Mouse (Mus musculus): ENCODE measurements around the gene Znrd1as. TPM values are rescaled to one million over a fixed set of nuclear protein-coding genes. Genes with fewer than 3 reads are reported as not detected.

Znrd1as gene
- total and polyA plus RNA-seq, 3 experiments, result 1.8 to 2.8 TPM; not detected in 1

DNA sequence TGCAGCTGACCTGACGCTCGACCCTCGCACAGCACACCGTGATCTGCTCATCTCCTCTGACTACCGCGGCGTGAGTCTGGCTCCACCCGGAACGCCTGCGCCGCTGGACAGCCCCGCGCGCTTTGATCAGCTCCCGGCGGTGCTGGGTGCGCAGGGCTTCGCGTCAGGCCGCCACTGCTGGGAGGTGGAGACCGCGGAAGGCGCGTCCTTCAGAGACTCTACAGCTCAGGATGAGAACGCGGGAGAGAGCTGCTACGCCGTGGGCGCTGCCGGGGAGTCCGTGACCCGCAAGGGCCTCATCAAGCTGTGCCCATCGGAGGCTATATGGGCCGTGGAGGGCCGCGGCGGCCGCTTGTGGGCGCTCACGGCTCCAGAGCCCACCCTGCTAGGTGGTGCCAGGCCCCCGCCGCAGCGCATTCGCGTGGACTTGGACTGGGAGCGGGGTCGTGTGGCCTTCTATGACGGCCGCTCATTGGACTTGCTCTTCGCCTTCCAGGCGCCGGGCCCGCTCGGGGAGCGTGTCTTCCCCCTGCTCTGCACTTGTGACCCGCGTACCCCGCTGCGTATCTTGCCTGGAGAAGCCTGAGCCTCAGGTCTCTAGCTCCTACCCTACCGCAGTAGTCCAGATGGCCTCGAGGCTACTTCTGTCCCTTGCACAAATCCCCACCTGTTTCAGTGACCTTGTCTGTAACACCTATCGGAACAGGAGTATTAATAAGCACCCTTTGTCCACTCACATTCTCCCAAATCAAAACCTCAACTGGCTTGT lies 11.2 kb upstream of the Znrd1as start:
- Histone ChIP-seq H3K9ac (ENCODE audit: control insufficient read depth, low read depth, low read length, poor library complexity, severe bottlenecking) (no peak overlapping the region), H3K9me3 (replicated peaks; ENCODE audit: insufficient read depth, low read length) (no peaks in the 10 kb centered on the region), H3K4me3 (ENCODE audit: control insufficient read depth in 1 of 2, insufficient read depth in 1 of 2, low read depth in 2 of 2, low read length in 2 of 2) (no peak overlapping the region), H3K4me1 (ENCODE audit: control insufficient read depth in 1 of 2, insufficient read depth in 2 of 2, low read length in 2 of 2) (no peaks in the 10 kb centered on the region), H3K79me2 (ENCODE audit: control insufficient read depth, insufficient read depth, low read length, poor library complexity) (peaks cover 15% of the 10 kb centered on the region), H3K36me3 (ENCODE audit: control insufficient read depth in 1 of 2, insufficient read depth in 2 of 2, low read length in 2 of 2) (peaks cover 0 to 9% of the 10 kb centered on the region in 2 experiments; a peak in 2 of 4 replicates), H3K27ac (ENCODE audit: control insufficient read depth, low read depth, low read length) (no peak overlapping the region), H3K27me3 (ENCODE audit: control insufficient read depth in 1 of 2, insufficient read depth in 2 of 2, low read length in 2 of 2) (no peaks in the 10 kb centered on the region)
- DNase-seq (ENCODE audit: low read depth, low spot score), result no peak
- TF ChIP-seq HCFC1 (IDR thresholded peaks at IDR 0.05; ENCODE audit: low read depth, low read length) (no peak), ZMIZ1 (IDR thresholded peaks at IDR 0.05; ENCODE audit: low read depth, low read length) (0 out of 2 replicates have a peak, but pooled peaks have one; percentile 48), POLR2AphosphoS2 (IDR thresholded peaks at IDR 0.05; ENCODE audit: low read length) (peak; percentile 55; the same call in 1 of the 2 replicates)

DNA sequence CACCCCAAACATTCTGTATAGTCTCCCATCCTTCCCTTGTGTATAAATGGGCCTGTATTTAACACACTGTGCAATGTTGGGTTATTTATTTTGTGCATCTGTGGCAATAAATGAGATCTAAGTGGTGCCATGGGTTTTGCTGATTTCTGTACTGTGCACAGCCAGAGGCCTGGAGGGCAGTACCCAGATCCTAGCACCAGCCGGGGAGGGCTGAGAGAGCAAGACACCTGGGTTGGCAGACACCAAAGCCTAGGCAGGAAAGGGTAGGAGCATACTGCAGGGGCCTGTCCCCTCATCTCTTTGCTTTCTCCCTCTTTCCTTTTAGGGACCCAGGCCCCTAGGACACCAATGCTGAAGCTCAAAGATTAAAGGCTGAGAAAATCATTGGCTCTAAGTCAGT lies 10.1 kb upstream of the Znrd1as start:
- H3K4me1 ChIP-seq (ENCODE audit: control insufficient read depth in 1 of 2, insufficient read depth in 2 of 2, low read length in 2 of 2), result no peaks in the 10 kb centered on the region
- H3K9ac ChIP-seq (ENCODE audit: control insufficient read depth, low read depth, low read length, poor library complexity, severe bottlenecking), result no peak overlapping the region
- H3K9me3 ChIP-seq (replicated peaks; ENCODE audit: insufficient read depth, low read length), result no peaks in the 10 kb centered on the region
- H3K36me3 ChIP-seq (ENCODE audit: control insufficient read depth in 1 of 2, insufficient read depth in 2 of 2, low read length in 2 of 2), result peaks cover 0 to 9% of the 10 kb centered on the region in 2 experiments; a peak in 2 of 4 replicates
- no peaks in the 10 kb centered on the region for H3K27me3 ChIP-seq (ENCODE audit: control insufficient read depth in 1 of 2, insufficient read depth in 2 of 2, low read length in 2 of 2)
- no peak overlapping the region for H3K27ac ChIP-seq (ENCODE audit: control insufficient read depth, low read depth, low read length)
- H3K79me2 ChIP-seq (ENCODE audit: control insufficient read depth, insufficient read depth, low read length, poor library complexity), result peaks cover 15% of the 10 kb centered on the region
- DNase-seq (ENCODE audit: low read depth, low spot score), result no peak
- no peak overlapping the region for H3K4me3 ChIP-seq (ENCODE audit: control insufficient read depth in 1 of 2, insufficient read depth in 1 of 2, low read depth in 2 of 2, low read length in 2 of 2)
- TF ChIP-seq TCF12 (IDR thresholded peaks at IDR 0.05; ENCODE audit: low read depth, low read length) (no peak), HCFC1 (IDR thresholded peaks at IDR 0.05; ENCODE audit: low read depth, low read length) (no peak), KAT2A (conservative IDR thresholded peaks at IDR 0.05; ENCODE audit: low read depth, low read length) (no peak), CHD1 (IDR thresholded peaks at IDR 0.05; ENCODE audit: low read depth, low read length) (no peak), UBTF (IDR thresholded peaks at IDR 0.05; ENCODE audit: borderline replicate concordance, insufficient read depth, low read depth, low read length) (no peak), RAD21 (IDR thresholded peaks at IDR 0.05; ENCODE audit: low read depth, low read length) (no peak), USF1 (IDR thresholded peaks at IDR 0.05; ENCODE audit: low read depth, low read length) (no peak), CHD2 (IDR thresholded peaks at IDR 0.05; ENCODE audit: low read length) (no peak), MAX (IDR thresholded peaks at IDR 0.05; ENCODE audit: low read length) (no peak), NELFE (IDR thresholded peaks at IDR 0.05; ENCODE audit: low read depth, low read length) (no peak), CTCF (IDR thresholded peaks at IDR 0.05 in 2 of 3, conservative IDR thresholded peaks at IDR 0.05 in 1 of 3; ENCODE audit: control insufficient read depth in 1 of 3, insufficient read depth in 1 of 3, low read depth in 2 of 3, low read length in 3 of 3, poor library complexity in 1 of 3, severe bottlenecking in 1 of 3) (no peak), TBP (IDR thresholded peaks at IDR 0.05; ENCODE audit: low read depth, low read length) (no peak)

- Histone ChIP-seq H3K36me3 (ENCODE audit: control insufficient read depth in 1 of 2, insufficient read depth in 2 of 2, low read length in 2 of 2) (peaks cover 0 to 9% of the 10 kb centered on the region in 2 experiments; a peak in 2 of 4 replicates), H3K4me1 (ENCODE audit: control insufficient read depth in 1 of 2, insufficient read depth in 2 of 2, low read length in 2 of 2) (no peaks in the 10 kb centered on the region), H3K4me3 (ENCODE audit: control insufficient read depth in 1 of 2, insufficient read depth in 1 of 2, low read depth in 2 of 2, low read length in 2 of 2) (no peak overlapping the region), H3K27me3 (ENCODE audit: control insufficient read depth in 1 of 2, insufficient read depth in 2 of 2, low read length in 2 of 2) (no peaks in the 10 kb centered on the region), H3K79me2 (ENCODE audit: control insufficient read depth, insufficient read depth, low read length, poor library complexity) (peaks cover 15% of the 10 kb centered on the region), H3K9ac (ENCODE audit: control insufficient read depth, low read depth, low read length, poor library complexity, severe bottlenecking) (no peak overlapping the region), H3K9me3 (replicated peaks; ENCODE audit: insufficient read depth, low read length) (no peaks in the 10 kb centered on the region), H3K27ac (ENCODE audit: control insufficient read depth, low read depth, low read length) (no peak overlapping the region)
- TF ChIP-seq ZKSCAN1 (IDR thresholded peaks at IDR 0.05; ENCODE audit: low read depth, low read length), result no peak
- no peak for TF ChIP-seq NRF1 (IDR thresholded peaks at IDR 0.05; ENCODE audit: insufficient read depth, low read depth, low read length, poor library complexity, severe bottlenecking)
- no peak for TF ChIP-seq ETS1 (IDR thresholded peaks at IDR 0.05; ENCODE audit: low read depth, low read length)
- TF ChIP-seq MAFK (IDR thresholded peaks at IDR 0.05; ENCODE audit: borderline replicate concordance, low read depth, low read length), result no peak
- TF ChIP-seq GABPA (IDR thresholded peaks at IDR 0.05; ENCODE audit: low read depth, low read length), result no peak
- no peak for DNase-seq (ENCODE audit: low read depth, low spot score)
Measured at GRCm38 (mm10) chr17:36949265-36949664, 9.1 kb upstream of the Znrd1as start.

Measured in MEL (cell line).